Mouse (Mus musculus) heart, embryonic 16.5 days (tissue): Measurements from ENCODE around the gene Dnaic1. TPM values are rescaled to one million over a fixed set of nuclear protein-coding genes. Genes with fewer than 3 reads are reported as not detected.
A peak's percentile ranks its signal among the peaks of the same experiment; 100 is the strongest.

ENCODE experiments used
- ATAC-seq: fragments of 200-750 bp; cut with Nextera tagmentation; replicated peaks from 2 replicates; pipeline ENCODE4 v1.8.0; 2017; ENCODE audit warnings: moderate number of reproducible peaks; ENCODE audit not compliant: insufficient read depth, low FRiP score; ENCODE audit errors: extremely low read depth
- H3K27ac ChIP-seq: fragments of 300-500 bp; sonication (generic); 2 replicates; pipeline ENCODE4 v1.5.1; 2014; ENCODE audit warnings: mild to moderate bottlenecking, low read length, control low read depth, moderate library complexity
- H3K27me3 ChIP-seq: fragments of 300-500 bp; sonication (generic); 2 replicates; pipeline ENCODE4 v1.6.1; 2014; ENCODE audit warnings: low read length, mixed read lengths; ENCODE audit not compliant: control insufficient read depth, insufficient read depth
- H3K36me3 ChIP-seq: fragments of 300-500 bp; sonication (generic); 2 replicates; pipeline ENCODE4 v1.6.1; 2014; ENCODE audit not compliant: control insufficient read depth, insufficient read depth
- H3K4me1 ChIP-seq: fragments of 300-500 bp; sonication (generic); 2 replicates; pipeline ENCODE4 v1.6.1; 2014; ENCODE audit warnings: low read length, mixed read lengths; ENCODE audit not compliant: control insufficient read depth, insufficient read depth
- H3K4me2 ChIP-seq: fragments of 300-500 bp; sonication (generic); 2 replicates; pipeline ENCODE4 v1.6.1; 2014; ENCODE audit warnings: low read depth, mild to moderate bottlenecking, control low read depth, low read length
- H3K4me3 ChIP-seq: fragments of 300-500 bp; sonication (generic); 2 replicates; pipeline ENCODE4 v1.5.1; 2014; ENCODE audit warnings: mild to moderate bottlenecking, control low read depth, low read length
- H3K9ac ChIP-seq: fragments of 300-500 bp; sonication (generic); 2 replicates; pipeline ENCODE4 v1.6.1; 2014; ENCODE audit warnings: low read length, control low read depth
- H3K9me3 ChIP-seq: fragments of 300-500 bp; sonication (generic); replicated peaks from 2 replicates; pipeline ENCODE4 v1.6.1; 2016; ENCODE audit warnings: low read length; ENCODE audit not compliant: control insufficient read depth
- WGBS: fragments of 180-500 bp; shearing (Covaris S2); extraction: QIAGEN DNeasy Blood & Tissue Kit; methylation state at CpG from one replicate; pipeline ENCODE4 v1.1.7; 2014; 5-methylcytosine and 5-hydroxymethylcytosine counted together
- polyA plus RNA-seq: library from polyadenylated mRNA; unstranded; fragments of >200 nt; fragmentation: Nextera tagmentation; extraction: Ambion mirVana; gene quantifications from 2 replicates; pipeline ENCODE4 v1.2.1, GENCODE M21; 2015

Gene Dnaic1
- polyA plus RNA-seq, 1 experiment from 2014 or later, result 2.6 TPM

GRCm38 (mm10) chr4:41618916-41619746 lies 49.6 kb downstream of the Dnaic1 start:
- Histone ChIP-seq H3K4me1 (no peaks in the 10 kb centered on the region), H3K27me3 (no peaks in the 10 kb centered on the region; the same call in 1 of the 2 replicates), H3K27ac (no peak overlapping the region), H3K36me3 (no peaks in the 10 kb centered on the region), H3K4me2 (no peak overlapping the region), H3K9me3 (no peaks in the 10 kb centered on the region), H3K9ac (no peak overlapping the region), H3K4me3 (no peak overlapping the region)
- no peak for ATAC-seq
- WGBS, result 43% methylated on average over 12 of the region's 12 CpGs

- no peaks in the 10 kb centered on the region; the same call in 1 of the 2 replicates for H3K27me3 ChIP-seq
- H3K9me3 ChIP-seq, result no peaks in the 10 kb centered on the region
- 84% methylated on average over 14 of the region's 14 CpGs for WGBS
- no peaks in the 10 kb centered on the region for H3K36me3 ChIP-seq
- no peak overlapping the region for H3K4me2 ChIP-seq
- no peak overlapping the region for H3K4me3 ChIP-seq
- no peaks in the 10 kb centered on the region for H3K4me1 ChIP-seq
- H3K27ac ChIP-seq, result no peak overlapping the region
- ATAC-seq, result no peak
- H3K9ac ChIP-seq, result no peak overlapping the region
Observed at GRCm38 (mm10) chr4:41622071-41622470, 52.5 kb downstream of the Dnaic1 start.

- ATAC-seq, result peak; percentile 24
- no peaks in the 10 kb centered on the region for H3K36me3 ChIP-seq
- H3K27ac ChIP-seq, result peak overlapping the region; percentile 5; the same call in 1 of the 2 replicates
- no peak overlapping the region for H3K4me3 ChIP-seq
- 23% methylated on average over 8 of the region's 8 CpGs for WGBS
- H3K27me3 ChIP-seq, result no peaks in the 10 kb centered on the region
- no peak overlapping the region for H3K9ac ChIP-seq
- H3K4me1 ChIP-seq, result peaks cover 20% of the 10 kb centered on the region
- no peaks in the 10 kb centered on the region for H3K9me3 ChIP-seq
- no peak overlapping the region for H3K4me2 ChIP-seq
Observed at GRCm38 (mm10) chr4:41628202-41628927, 58.8 kb downstream of the Dnaic1 start.

- Histone ChIP-seq H3K9ac (no peak overlapping the region), H3K9me3 (no peaks in the 10 kb centered on the region), H3K27me3 (no peaks in the 10 kb centered on the region), H3K36me3 (no peaks in the 10 kb centered on the region), H3K4me1 (peaks cover 20% of the 10 kb centered on the region), H3K27ac (no peak overlapping the region), H3K4me2 (no peak overlapping the region), H3K4me3 (no peak overlapping the region)
- ATAC-seq, result no peak
- WGBS, result 61% methylated on average over 6 of the region's 6 CpGs
Observed at GRCm38 (mm10) chr4:41630196-41630595, 60.6 kb downstream of the Dnaic1 start.

GRCm38 (mm10) chr4:41631390-41631789 lies 61.8 kb downstream of the Dnaic1 start:
- Histone ChIP-seq H3K9me3 (no peaks in the 10 kb centered on the region), H3K4me3 (0 out of 2 replicates have a peak overlapping the region, but pooled peaks have one; percentile 3), H3K27me3 (no peaks in the 10 kb centered on the region), H3K36me3 (no peaks in the 10 kb centered on the region), H3K4me2 (peak overlapping the region; percentile 50), H3K27ac (peak overlapping the region; percentile 74), H3K4me1 (peaks cover 24% of the 10 kb centered on the region), H3K9ac (peak overlapping the region; percentile 50)
- peak; percentile 68 for ATAC-seq
- 6% methylated on average over 11 of the region's 11 CpGs for WGBS

- Histone ChIP-seq H3K9me3 (no peaks in the 10 kb centered on the region), H3K4me1 (peaks cover 24% of the 10 kb centered on the region), H3K4me3 (no peak overlapping the region), H3K36me3 (no peaks in the 10 kb centered on the region), H3K27me3 (no peaks in the 10 kb centered on the region), H3K9ac (no peak overlapping the region), H3K27ac (no peak overlapping the region), H3K4me2 (no peak overlapping the region)
- no peak for ATAC-seq
- 63% methylated on average over 9 of the region's 9 CpGs for WGBS
Observed at GRCm38 (mm10) chr4:41633001-41633400, 63.4 kb downstream of the Dnaic1 start.

GRCm38 (mm10) chr4:41634631-41635030 lies 65.1 kb downstream of the Dnaic1 start:
- 88% methylated on average over 8 of the region's 8 CpGs for WGBS
- no peak for ATAC-seq
- Histone ChIP-seq H3K36me3 (no peaks in the 10 kb centered on the region), H3K9ac (no peak overlapping the region), H3K9me3 (no peaks in the 10 kb centered on the region), H3K4me3 (no peak overlapping the region), H3K4me2 (no peak overlapping the region), H3K27me3 (no peaks in the 10 kb centered on the region), H3K4me1 (peaks cover 17% of the 10 kb centered on the region), H3K27ac (no peak overlapping the region)

GRCm38 (mm10) chr4:41635224-41635623 lies 65.6 kb downstream of the Dnaic1 start:
- no peak for ATAC-seq
- H3K9ac ChIP-seq, result no peak overlapping the region
- H3K4me2 ChIP-seq, result no peak overlapping the region
- H3K4me1 ChIP-seq, result peaks cover 17% of the 10 kb centered on the region
- H3K27ac ChIP-seq, result no peak overlapping the region
- no peaks in the 10 kb centered on the region for H3K36me3 ChIP-seq
- no peaks in the 10 kb centered on the region for H3K27me3 ChIP-seq
- H3K4me3 ChIP-seq, result no peak overlapping the region
- WGBS, result 73% methylated on average over 8 of the region's 8 CpGs
- no peaks in the 10 kb centered on the region for H3K9me3 ChIP-seq

GRCm38 (mm10) chr4:41635906-41636305 lies 66.3 kb downstream of the Dnaic1 start:
- no peak overlapping the region for H3K9ac ChIP-seq
- no peak overlapping the region for H3K4me3 ChIP-seq
- ATAC-seq, result no peak
- WGBS, result 48% methylated on average over 2 of the region's 2 CpGs
- no peak overlapping the region for H3K27ac ChIP-seq
- H3K36me3 ChIP-seq, result no peaks in the 10 kb centered on the region
- H3K9me3 ChIP-seq, result no peaks in the 10 kb centered on the region
- H3K27me3 ChIP-seq, result no peaks in the 10 kb centered on the region
- peaks cover 15% of the 10 kb centered on the region for H3K4me1 ChIP-seq
- H3K4me2 ChIP-seq, result no peak overlapping the region
